Mouse (Mus musculus) urinary bladder, postnatal 4 days (tissue): Measurements from ENCODE around the gene F11r.
"Not testable (repeated sequence)": the region's sequence is repeated elsewhere in the genome, so short reads cannot be mapped to it uniquely, and the experiment has no call there.

Experiments used
- DNase-seq, 2 experiments: peaks; one replicate each; pipeline ENCODE4 v3.0.0; 2021 to 2022; ENCODE audit warnings: low spot score in 2 of 2

The F11r gene

GRCm38 (mm10) chr1:171470896-171471295, 33.6 kb downstream of the F11r start:
- no peak for DNase-seq

- no peak for DNase-seq
Observed at GRCm38 (mm10) chr1:171471452-171471851, 34.1 kb downstream of the F11r start.

- not testable (repeated sequence) for DNase-seq
Observed at GRCm38 (mm10) chr1:171471941-171472340, 34.6 kb downstream of the F11r start.

- DNase-seq, result no peak
Observed at GRCm38 (mm10) chr1:171473506-171473905, 36.2 kb downstream of the F11r start.

- DNase-seq, result no peak
Observed at GRCm38 (mm10) chr1:171473920-171474640, 36.7 kb downstream of the F11r start.

- no peak for DNase-seq
Observed at GRCm38 (mm10) chr1:171477123-171477522, 39.8 kb downstream of the F11r start.

- DNase-seq, result peak in 1 of 2 experiments; percentile 36
Observed at GRCm38 (mm10) chr1:171477758-171478545, 40.6 kb downstream of the F11r start.

- DNase-seq, result peak; percentile 53 to 74
Observed at GRCm38 (mm10) chr1:171478968-171479367, 41.6 kb downstream of the F11r start.

GRCm38 (mm10) chr1:171494241-171494640, 56.9 kb downstream of the F11r start:
- DNase-seq, result no peak

- no peak for DNase-seq
Observed at GRCm38 (mm10) chr1:171495371-171495770, 58.0 kb downstream of the F11r start.

- no peak for DNase-seq
Observed at GRCm38 (mm10) chr1:171499856-171500255, 62.5 kb downstream of the F11r start.

GRCm38 (mm10) chr1:171501016-171501610, 63.8 kb downstream of the F11r start:
- DNase-seq, result no peak

GRCm38 (mm10) chr1:171501636-171502080, 64.3 kb downstream of the F11r start:
- no peak for DNase-seq

- no peak for DNase-seq
Observed at GRCm38 (mm10) chr1:171502388-171503249, 65.3 kb downstream of the F11r start.

GRCm38 (mm10) chr1:171503250-171503591, 65.9 kb downstream of the F11r start, which contains the start of gene Alyref2:
Gene Alyref2, plus strand, starts transcription at chr1:171503478.
- DNase-seq, result peak; percentile 92 to 95

GRCm38 (mm10) chr1:171503592-171504291, 66.4 kb downstream of the F11r start:
- peak in 1 of 2 experiments; percentile 60 for DNase-seq

- no peak for DNase-seq
Observed at GRCm38 (mm10) chr1:171504586-171504985, 67.3 kb downstream of the F11r start.

GRCm38 (mm10) chr1:171513234-171513633, 75.9 kb downstream of the F11r start:
- no peak for DNase-seq

- no peak for DNase-seq
Observed at GRCm38 (mm10) chr1:171513760-171514159, 76.4 kb downstream of the F11r start.
